Mouse (Mus musculus) limb, embryonic 14.5 days (tissue): ENCODE measurements around the gene Upk3bl. TPM values are rescaled to one million over a fixed set of nuclear protein-coding genes. Genes with fewer than 3 reads are reported as not detected.
"Not testable (repeated sequence)": the region's sequence is repeated elsewhere in the genome, so short reads cannot be mapped to it uniquely, and the experiment has no call there.

Experiments
- ATAC-seq: fragments of 200-750 bp; cut with Nextera tagmentation; 2 replicates; pipeline ENCODE4 v1.8.0; 2017; ENCODE audit warnings: low read depth, moderate number of reproducible peaks, moderate TSS enrichment; ENCODE audit not compliant: low FRiP score
- DNase-seq: peaks from one replicate; pipeline ENCODE4 v3.0.0-alpha.2; 2015; ENCODE audit warnings: low spot score
- H3K27ac ChIP-seq: fragments of 300-500 bp; sonication (generic); replicated peaks from 2 replicates; pipeline ENCODE4 v1.5.1; 2014; ENCODE audit warnings: low read depth, mild to moderate bottlenecking, low read length, moderate library complexity, mixed read lengths
- H3K27me3 ChIP-seq: fragments of 300-500 bp; sonication (generic); 2 replicates; pipeline ENCODE4 v1.6.1; 2014; ENCODE audit warnings: low read length, mixed read lengths; ENCODE audit not compliant: control insufficient read depth, insufficient read depth
- H3K36me3 ChIP-seq: fragments of 300-500 bp; sonication (generic); 2 replicates; pipeline ENCODE4 v1.6.1; 2014; ENCODE audit warnings: mild to moderate bottlenecking, low read length, moderate library complexity, mixed read lengths; ENCODE audit not compliant: control insufficient read depth, insufficient read depth
- H3K4me1 ChIP-seq: fragments of 300-500 bp; sonication (generic); 2 replicates; pipeline ENCODE4 v1.6.1; 2014; ENCODE audit warnings: antibody characterized with exemption, low read length, mixed read lengths; ENCODE audit not compliant: control insufficient read depth, insufficient read depth
- H3K4me2 ChIP-seq: fragments of 300-500 bp; sonication (generic); replicated peaks from 2 replicates; pipeline ENCODE4 v1.6.1; 2014; ENCODE audit warnings: low read depth, mild to moderate bottlenecking, low read length, moderate library complexity; ENCODE audit not compliant: severe bottlenecking
- H3K4me3 ChIP-seq: fragments of 300-500 bp; sonication (generic); replicated peaks from 2 replicates; pipeline ENCODE4 v1.5.1; 2014; ENCODE audit warnings: low read length
- H3K9ac ChIP-seq: fragments of 300-500 bp; sonication (generic); 2 replicates; pipeline ENCODE4 v1.6.1; 2014; ENCODE audit warnings: mild to moderate bottlenecking, low read depth, low read length, moderate library complexity; ENCODE audit not compliant: severe bottlenecking
- H3K9me3 ChIP-seq: fragments of 300-500 bp; sonication (generic); 2 replicates; pipeline ENCODE4 v1.6.1; 2016; ENCODE audit warnings: low read length; ENCODE audit not compliant: control insufficient read depth
- POLR2A ChIP-seq: fragments of 200-500 bp; IDR thresholded peaks from 2 replicates; pipeline ENCODE4 v1.8.0; 2012; ENCODE audit warnings: inconsistent platforms, mild to moderate bottlenecking, moderate library complexity, borderline replicate concordance; ENCODE audit not compliant: insufficient read depth, insufficient read length; ENCODE audit errors: extremely low read depth
- WGBS: fragments of 180-500 bp; shearing (Covaris S2); extraction: QIAGEN DNeasy Blood & Tissue Kit; methylation state at CpG from one replicate; pipeline ENCODE4 v1.1.7; 2014; 5-methylcytosine and 5-hydroxymethylcytosine counted together
- polyA plus RNA-seq, 2 experiments: library from polyadenylated mRNA; depleted of rRNA in 1 of 2; stranded (reverse) in 1 of 2; unstranded in 1 of 2; fragments of >200 nt; fragmentation: Nextera tagmentation in 1 of 2; extraction: Ambion mirVana in 1 of 2; gene quantifications; 2 replicates each; pipeline versions ENCODE4 v1.2.1 to v1.2.3; 2012 to 2014

Upk3bl gene
- polyA plus RNA-seq, 2 experiments = 7.5 to 14.1 TPM

GRCm38 (mm10) chr5:136061567-136061966, 7.3 kb downstream of the Upk3bl start:
- no peaks in the 10 kb centered on the region for H3K36me3 ChIP-seq
- H3K9me3 ChIP-seq = no peaks in the 10 kb centered on the region
- TF ChIP-seq POLR2A = no peak
- DNase-seq (peak; percentile 52), ATAC-seq (no peak)
- no peak overlapping the region for H3K4me3 ChIP-seq
- 11% methylated on average over 12 of the region's 12 CpGs for WGBS
- H3K27me3 ChIP-seq = no peaks in the 10 kb centered on the region
- no peak overlapping the region for H3K9ac ChIP-seq
- no peak overlapping the region for H3K4me2 ChIP-seq
- no peak overlapping the region for H3K27ac ChIP-seq
- H3K4me1 ChIP-seq = no peaks in the 10 kb centered on the region

GRCm38 (mm10) chr5:136063920-136064319, 9.6 kb downstream of the Upk3bl start:
- Histone ChIP-seq H3K9me3 (no peaks in the 10 kb centered on the region), H3K27ac (no peak overlapping the region), H3K4me3 (no peak overlapping the region), H3K27me3 (no peaks in the 10 kb centered on the region), H3K4me2 (no peak overlapping the region), H3K36me3 (no peaks in the 10 kb centered on the region), H3K4me1 (no peaks in the 10 kb centered on the region), H3K9ac (no peak overlapping the region)
- WGBS = 89% methylated on average over 10 of the region's 10 CpGs
- no peak for DNase-seq
- ATAC-seq = no peak
- no peak for TF ChIP-seq POLR2A

- not testable (repeated sequence) for H3K27ac ChIP-seq, H3K9ac ChIP-seq, H3K36me3 ChIP-seq, H3K9me3 ChIP-seq, H3K4me1 ChIP-seq, ATAC-seq, H3K4me2 ChIP-seq, DNase-seq, H3K4me3 ChIP-seq, H3K27me3 ChIP-seq
- WGBS = 67% methylated on average over 9 of the region's 11 CpGs
Measured at GRCm38 (mm10) chr5:136066404-136067148, 12.3 kb downstream of the Upk3bl start.

- no peak overlapping the region for H3K4me3 ChIP-seq
- ATAC-seq = no peak
- no peak overlapping the region for H3K27ac ChIP-seq
- TF ChIP-seq POLR2A = no peak
- no peak overlapping the region for H3K9ac ChIP-seq
- no peaks in the 10 kb centered on the region for H3K9me3 ChIP-seq
- H3K4me1 ChIP-seq = no peaks in the 10 kb centered on the region
- H3K36me3 ChIP-seq = no peaks in the 10 kb centered on the region
- no peaks in the 10 kb centered on the region for H3K27me3 ChIP-seq
- no peak overlapping the region for H3K4me2 ChIP-seq
- WGBS = 88% methylated on average over 2 of the region's 2 CpGs
- DNase-seq = no peak
Measured at GRCm38 (mm10) chr5:136069411-136069810, 15.1 kb downstream of the Upk3bl start.

GRCm38 (mm10) chr5:136073051-136073450, 18.8 kb downstream of the Upk3bl start:
- Histone ChIP-seq H3K27ac (0 out of 2 replicates have a peak overlapping the region, but pooled peaks have one; percentile 10), H3K27me3 (no peaks in the 10 kb centered on the region), H3K4me2 (no peak overlapping the region), H3K36me3 (no peaks in the 10 kb centered on the region), H3K4me3 (no peak overlapping the region), H3K4me1 (0 out of 2 replicates have a peak, but pooled peaks cover 6% of the 10 kb centered on the region), H3K9ac (no peak overlapping the region), H3K9me3 (no peaks in the 10 kb centered on the region)
- TF ChIP-seq POLR2A = no peak
- no peak for ATAC-seq
- DNase-seq = no peak
- 60% methylated on average over 6 of the region's 6 CpGs for WGBS

GRCm38 (mm10) chr5:136073526-136073925, 19.2 kb downstream of the Upk3bl start:
- 59% methylated on average over 11 of the region's 11 CpGs for WGBS
- no peak overlapping the region for H3K27ac ChIP-seq
- H3K9ac ChIP-seq = no peak overlapping the region
- no peak overlapping the region for H3K4me2 ChIP-seq
- no peak overlapping the region for H3K4me3 ChIP-seq
- 0 out of 2 replicates have a peak, but pooled peaks cover 6% of the 10 kb centered on the region for H3K4me1 ChIP-seq
- H3K27me3 ChIP-seq = no peaks in the 10 kb centered on the region
- no peaks in the 10 kb centered on the region for H3K9me3 ChIP-seq
- no peak for DNase-seq
- H3K36me3 ChIP-seq = no peaks in the 10 kb centered on the region
- ATAC-seq = no peak
- TF ChIP-seq POLR2A = no peak
